Mouse (Mus musculus): ENCODE data around the gene Fbln7. TPM values are rescaled to one million over a fixed set of nuclear protein-coding genes. Genes with fewer than 3 reads are reported as not detected.

The Fbln7 gene
- total and polyA plus RNA-seq, 3 experiments = not detected

- no peak overlapping the region for H3K4me3 ChIP-seq (ENCODE audit: control insufficient read depth in 1 of 2, insufficient read depth in 1 of 2, low read depth in 2 of 2, low read length in 2 of 2)
- H3K27ac ChIP-seq (ENCODE audit: control insufficient read depth, low read depth, low read length) = no peak overlapping the region
- H3K9ac ChIP-seq (ENCODE audit: control insufficient read depth, low read depth, low read length, poor library complexity, severe bottlenecking) = no peak overlapping the region
- no peak for TF ChIP-seq HCFC1 (IDR thresholded peaks at IDR 0.05; ENCODE audit: low read depth, low read length)
- H3K36me3 ChIP-seq (ENCODE audit: control insufficient read depth in 1 of 2, insufficient read depth in 2 of 2, low read length in 2 of 2) = peaks cover 0 to 12% of the 10 kb centered on the region in 2 experiments; a peak in 2 of 4 replicates
- H3K4me1 ChIP-seq (ENCODE audit: control insufficient read depth in 1 of 2, insufficient read depth in 2 of 2, low read length in 2 of 2) = peaks cover 5 to 9% of the 10 kb centered on the region in 2 experiments; a peak in 2 of 4 replicates
- DNase-seq (ENCODE audit: low read depth, low spot score) = no peak
- H3K9me3 ChIP-seq (replicated peaks; ENCODE audit: insufficient read depth, low read length) = no peaks in the 10 kb centered on the region
- H3K27me3 ChIP-seq (ENCODE audit: control insufficient read depth in 1 of 2, insufficient read depth in 2 of 2, low read length in 2 of 2) = no peaks in the 10 kb centered on the region
- H3K79me2 ChIP-seq (ENCODE audit: control insufficient read depth, insufficient read depth, low read length, poor library complexity) = no peaks in the 10 kb centered on the region
Observed at GRCm38 (mm10) chr2:128839501-128839900, 23.3 kb upstream of the Fbln7 start.

DNA sequence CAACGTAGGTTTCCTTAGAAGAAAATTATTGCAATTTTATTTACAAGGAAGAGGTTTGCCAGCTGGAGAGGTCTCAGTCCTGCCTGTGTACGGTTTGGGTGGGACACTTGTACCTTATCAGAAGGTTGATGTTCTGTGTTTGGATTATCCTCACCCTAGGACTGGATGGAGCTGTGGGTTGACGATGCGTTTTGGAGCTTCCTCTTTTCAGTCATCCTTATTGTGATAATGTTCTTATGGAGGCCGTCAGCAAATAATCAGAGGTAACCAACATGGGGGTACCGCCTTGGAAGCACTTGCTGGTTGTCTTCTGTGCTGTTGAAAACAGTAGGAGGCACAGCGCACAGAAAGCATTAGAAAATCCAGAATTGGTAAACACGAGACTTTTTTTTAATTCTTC, 20.3 kb upstream of the Fbln7 start:
- no peaks in the 10 kb centered on the region for H3K9me3 ChIP-seq (replicated peaks; ENCODE audit: insufficient read depth, low read length)
- H3K36me3 ChIP-seq (ENCODE audit: control insufficient read depth in 1 of 2, insufficient read depth in 2 of 2, low read length in 2 of 2) = peaks cover 0 to 12% of the 10 kb centered on the region in 2 experiments; a peak in 2 of 4 replicates
- H3K27me3 ChIP-seq (ENCODE audit: control insufficient read depth in 1 of 2, insufficient read depth in 2 of 2, low read length in 2 of 2) = no peaks in the 10 kb centered on the region
- DNase-seq (ENCODE audit: low read depth, low spot score) = peak; percentile 71
- H3K4me3 ChIP-seq (ENCODE audit: control insufficient read depth in 1 of 2, insufficient read depth in 1 of 2, low read depth in 2 of 2, low read length in 2 of 2) = no peak overlapping the region
- peaks cover 5 to 9% of the 10 kb centered on the region in 2 experiments; a peak in 2 of 4 replicates for H3K4me1 ChIP-seq (ENCODE audit: control insufficient read depth in 1 of 2, insufficient read depth in 2 of 2, low read length in 2 of 2)
- peak overlapping the region; percentile 17; the same call in 1 of the 2 replicates for H3K27ac ChIP-seq (ENCODE audit: control insufficient read depth, low read depth, low read length)
- H3K9ac ChIP-seq (ENCODE audit: control insufficient read depth, low read depth, low read length, poor library complexity, severe bottlenecking) = no peak overlapping the region
- H3K79me2 ChIP-seq (ENCODE audit: control insufficient read depth, insufficient read depth, low read length, poor library complexity) = no peaks in the 10 kb centered on the region
- peak; percentile 69 to 70; a peak in 3 of 4 replicates for TF ChIP-seq EP300 (IDR thresholded peaks at IDR 0.05; ENCODE audit: low read depth in 1 of 2, low read length in 2 of 2)
- peak; percentile 59; the same call in 1 of the 2 replicates for TF ChIP-seq RCOR1 (IDR thresholded peaks at IDR 0.05; ENCODE audit: low read depth, low read length)
- peak; percentile 41; the same call in 1 of the 2 replicates for TF ChIP-seq ETS1 (IDR thresholded peaks at IDR 0.05; ENCODE audit: low read depth, low read length)
- TF ChIP-seq MYB (IDR thresholded peaks at IDR 0.05; ENCODE audit: low read depth, low read length) = no peak
- no peak for TF ChIP-seq MEF2A (IDR thresholded peaks at IDR 0.05; ENCODE audit: extremely low read depth, insufficient replicate concordance, low read depth, low read length, poor library complexity, severe bottlenecking)
- no peak for TF ChIP-seq MAFK (IDR thresholded peaks at IDR 0.05; ENCODE audit: borderline replicate concordance, low read depth, low read length)
- TF ChIP-seq RAD21 (IDR thresholded peaks at IDR 0.05; ENCODE audit: low read depth, low read length) = no peak
- no peak for TF ChIP-seq NELFE (IDR thresholded peaks at IDR 0.05; ENCODE audit: low read depth, low read length)
- TF ChIP-seq TAL1 (IDR thresholded peaks at IDR 0.05; ENCODE audit: low read length) = no peak
- no peak for TF ChIP-seq CTCF (IDR thresholded peaks at IDR 0.05 in 2 of 3, conservative IDR thresholded peaks at IDR 0.05 in 1 of 3; ENCODE audit: control insufficient read depth in 1 of 3, insufficient read depth in 1 of 3, low read depth in 2 of 3, low read length in 3 of 3, poor library complexity in 1 of 3, severe bottlenecking in 1 of 3)
- TF ChIP-seq ELF1 (IDR thresholded peaks at IDR 0.05; ENCODE audit: low read depth, low read length) = no peak
- TF ChIP-seq GABPA (IDR thresholded peaks at IDR 0.05; ENCODE audit: low read depth, low read length) = no peak
- TF ChIP-seq USF1 (IDR thresholded peaks at IDR 0.05; ENCODE audit: low read depth, low read length) = no peak
- TF ChIP-seq MAX (IDR thresholded peaks at IDR 0.05; ENCODE audit: low read length) = no peak
- no peak for TF ChIP-seq UBTF (IDR thresholded peaks at IDR 0.05; ENCODE audit: borderline replicate concordance, insufficient read depth, low read depth, low read length)
- 0 out of 2 replicates have a peak, but pooled peaks have one; percentile 14 for TF ChIP-seq TCF12 (IDR thresholded peaks at IDR 0.05; ENCODE audit: low read depth, low read length)
- no peak for TF ChIP-seq TBP (IDR thresholded peaks at IDR 0.05; ENCODE audit: low read depth, low read length)
- no peak for TF ChIP-seq HCFC1 (IDR thresholded peaks at IDR 0.05; ENCODE audit: low read depth, low read length)
- TF ChIP-seq POLR2AphosphoS5 (IDR thresholded peaks at IDR 0.05; ENCODE audit: borderline replicate concordance, low read depth, low read length) = no peak
- TF ChIP-seq USF2 (IDR thresholded peaks at IDR 0.05; ENCODE audit: borderline replicate concordance in 1 of 2, insufficient read depth in 1 of 2, low read depth in 1 of 2, low read length in 2 of 2) = no peak
- no peak for TF ChIP-seq E2F4 (IDR thresholded peaks at IDR 0.05; ENCODE audit: borderline replicate concordance, low read depth, low read length)
- 0 out of 2 replicates have a peak, but pooled peaks have one; percentile 31 for TF ChIP-seq MYC (IDR thresholded peaks at IDR 0.05; ENCODE audit: low read depth, low read length)
- no peak for TF ChIP-seq CHD1 (IDR thresholded peaks at IDR 0.05; ENCODE audit: low read depth, low read length)
- TF ChIP-seq GATA1 (IDR thresholded peaks at IDR 0.05; ENCODE audit: low read depth, low read length) = peak; percentile 62
- no peak for TF ChIP-seq ZNF384 (IDR thresholded peaks at IDR 0.05; ENCODE audit: low read depth, low read length)
- no peak for TF ChIP-seq NRF1 (IDR thresholded peaks at IDR 0.05; ENCODE audit: insufficient read depth, low read depth, low read length, poor library complexity, severe bottlenecking)
- TF ChIP-seq MAZ (IDR thresholded peaks at IDR 0.05; ENCODE audit: low read depth, low read length) = no peak
- peak; percentile 42; the same call in 1 of the 2 replicates for TF ChIP-seq SIN3A (IDR thresholded peaks at IDR 0.05; ENCODE audit: low read length)
- TF ChIP-seq KAT2A (conservative IDR thresholded peaks at IDR 0.05; ENCODE audit: low read depth, low read length) = no peak
- no peak for TF ChIP-seq POLR2AphosphoS2 (IDR thresholded peaks at IDR 0.05; ENCODE audit: low read length)
- TF ChIP-seq CHD2 (IDR thresholded peaks at IDR 0.05; ENCODE audit: low read length) = no peak
